Mouse (Mus musculus): ENCODE results near the gene Snrpf.

The Snrpf gene

GRCm38 (mm10) chr10:93589281-93589848 lies at the start of gene Snrpf:
Gene Snrpf, minus strand, starts transcription at chr10:93589706.
- Histone ChIP-seq H3K27me3 (ENCODE audit: insufficient read depth, low read length) (peaks cover under 1% of the 10 kb centered on the region; the same call in 1 of the 2 replicates), H3K36me3 (ENCODE audit: insufficient read depth, low read length) (peaks cover 35% of the 10 kb centered on the region), H3K4me3 (replicated peaks; ENCODE audit: low read length) (peak within 1 kb of the TSS; percentile 90), H3K4me1 (replicated peaks; ENCODE audit: low read depth, low read length) (peaks cover 22% of the 10 kb centered on the region), H3K9me3 (ENCODE audit: low read length) (no peaks in the 10 kb centered on the region)
- TF ChIP-seq POU5F1 (IDR thresholded peaks at IDR 0.05; ENCODE audit: borderline replicate concordance, low read length) (no peak), CTCF (conservative IDR thresholded peaks at IDR 0.05; ENCODE audit: low read length) (no peak), NANOG (IDR thresholded peaks at IDR 0.05; ENCODE audit: borderline replicate concordance, low read length) (no peak)

GRCm38 (mm10) chr10:93635941-93636340 lies 46.4 kb upstream of the Snrpf start:
- H3K9me3 ChIP-seq (ENCODE audit: low read length), result 0 out of 2 replicates have a peak, but pooled peaks cover 3% of the 10 kb centered on the region
- no peak for TF ChIP-seq POU5F1 (IDR thresholded peaks at IDR 0.05; ENCODE audit: borderline replicate concordance, low read length)
- no peak for TF ChIP-seq CTCF (conservative IDR thresholded peaks at IDR 0.05; ENCODE audit: low read length)
- no peak for TF ChIP-seq NANOG (IDR thresholded peaks at IDR 0.05; ENCODE audit: borderline replicate concordance, low read length)
- H3K4me3 ChIP-seq (replicated peaks; ENCODE audit: low read length), result no peak overlapping the region
- peaks cover 39% of the 10 kb centered on the region for H3K27me3 ChIP-seq (ENCODE audit: insufficient read depth, low read length)
- peaks cover 3% of the 10 kb centered on the region; the same call in 1 of the 2 replicates for H3K4me1 ChIP-seq (replicated peaks; ENCODE audit: low read depth, low read length)
- no peaks in the 10 kb centered on the region for H3K36me3 ChIP-seq (ENCODE audit: insufficient read depth, low read length)

- H3K36me3 ChIP-seq (ENCODE audit: insufficient read depth, low read length), result no peaks in the 10 kb centered on the region
- peaks cover 19% of the 10 kb centered on the region for H3K27me3 ChIP-seq (ENCODE audit: insufficient read depth, low read length)
- H3K4me1 ChIP-seq (replicated peaks; ENCODE audit: low read depth, low read length), result no peaks in the 10 kb centered on the region
- no peak overlapping the region for H3K4me3 ChIP-seq (replicated peaks; ENCODE audit: low read length)
- no peak for TF ChIP-seq NANOG (IDR thresholded peaks at IDR 0.05; ENCODE audit: borderline replicate concordance, low read length)
- no peak for TF ChIP-seq POU5F1 (IDR thresholded peaks at IDR 0.05; ENCODE audit: borderline replicate concordance, low read length)
- TF ChIP-seq CTCF (conservative IDR thresholded peaks at IDR 0.05; ENCODE audit: low read length), result no peak
- H3K9me3 ChIP-seq (ENCODE audit: low read length), result 0 out of 2 replicates have a peak, but pooled peaks cover 3% of the 10 kb centered on the region
These were observed 44.5 kb upstream of the Snrpf start for GRCm38 (mm10) chr10:93633971-93634370.

- peaks cover 16% of the 10 kb centered on the region for H3K27me3 ChIP-seq (ENCODE audit: insufficient read depth, low read length)
These were observed 44.1 kb upstream of the Snrpf start for GRCm38 (mm10) chr10:93633563-93633962.

GRCm38 (mm10) chr10:93632086-93632485 lies 42.6 kb upstream of the Snrpf start:
- H3K9me3 ChIP-seq (ENCODE audit: low read length), result 0 out of 2 replicates have a peak, but pooled peaks cover 3% of the 10 kb centered on the region
- peaks cover 9% of the 10 kb centered on the region; the same call in 1 of the 2 replicates for H3K27me3 ChIP-seq (ENCODE audit: insufficient read depth, low read length)
- TF ChIP-seq NANOG (IDR thresholded peaks at IDR 0.05; ENCODE audit: borderline replicate concordance, low read length), result no peak
- no peaks in the 10 kb centered on the region for H3K4me1 ChIP-seq (replicated peaks; ENCODE audit: low read depth, low read length)
- H3K4me3 ChIP-seq (replicated peaks; ENCODE audit: low read length), result no peak overlapping the region
- no peaks in the 10 kb centered on the region for H3K36me3 ChIP-seq (ENCODE audit: insufficient read depth, low read length)

More at GRCm38 (mm10) chr10:93633563-93633962, 44.1 kb upstream of the Snrpf start:
- no peak overlapping the region for H3K4me3 ChIP-seq (replicated peaks; ENCODE audit: low read length)
- 0 out of 2 replicates have a peak, but pooled peaks cover 3% of the 10 kb centered on the region for H3K9me3 ChIP-seq (ENCODE audit: low read length)
- no peaks in the 10 kb centered on the region for H3K36me3 ChIP-seq (ENCODE audit: insufficient read depth, low read length)
- TF ChIP-seq CTCF (conservative IDR thresholded peaks at IDR 0.05; ENCODE audit: low read length) (no peak), POU5F1 (IDR thresholded peaks at IDR 0.05; ENCODE audit: borderline replicate concordance, low read length) (no peak), NANOG (IDR thresholded peaks at IDR 0.05; ENCODE audit: borderline replicate concordance, low read length) (no peak)
- H3K4me1 ChIP-seq (replicated peaks; ENCODE audit: low read depth, low read length), result no peaks in the 10 kb centered on the region

GRCm38 (mm10) chr10:93630310-93630709 lies 40.8 kb upstream of the Snrpf start:
- Histone ChIP-seq H3K27me3 (ENCODE audit: insufficient read depth, low read length) (peaks cover 7% of the 10 kb centered on the region; the same call in 1 of the 2 replicates), H3K9me3 (ENCODE audit: low read length) (0 out of 2 replicates have a peak, but pooled peaks cover 3% of the 10 kb centered on the region), H3K36me3 (ENCODE audit: insufficient read depth, low read length) (no peaks in the 10 kb centered on the region), H3K4me3 (replicated peaks; ENCODE audit: low read length) (no peak overlapping the region), H3K4me1 (replicated peaks; ENCODE audit: low read depth, low read length) (no peaks in the 10 kb centered on the region)
- TF ChIP-seq NANOG (IDR thresholded peaks at IDR 0.05; ENCODE audit: borderline replicate concordance, low read length) (no peak), POU5F1 (IDR thresholded peaks at IDR 0.05; ENCODE audit: borderline replicate concordance, low read length) (no peak), CTCF (conservative IDR thresholded peaks at IDR 0.05; ENCODE audit: low read length) (no peak)

GRCm38 (mm10) chr10:93624151-93624550 lies 34.6 kb upstream of the Snrpf start:
- Histone ChIP-seq H3K4me1 (replicated peaks; ENCODE audit: low read depth, low read length) (peaks cover 14% of the 10 kb centered on the region), H3K36me3 (ENCODE audit: insufficient read depth, low read length) (no peaks in the 10 kb centered on the region), H3K27me3 (ENCODE audit: insufficient read depth, low read length) (peaks cover 3% of the 10 kb centered on the region; the same call in 1 of the 2 replicates), H3K4me3 (replicated peaks; ENCODE audit: low read length) (no peak overlapping the region), H3K9me3 (ENCODE audit: low read length) (no peaks in the 10 kb centered on the region)
- TF ChIP-seq NANOG (IDR thresholded peaks at IDR 0.05; ENCODE audit: borderline replicate concordance, low read length) (no peak), CTCF (conservative IDR thresholded peaks at IDR 0.05; ENCODE audit: low read length) (no peak), POU5F1 (IDR thresholded peaks at IDR 0.05; ENCODE audit: borderline replicate concordance, low read length) (no peak)

- Histone ChIP-seq H3K27me3 (ENCODE audit: insufficient read depth, low read length) (peaks cover 3% of the 10 kb centered on the region; the same call in 1 of the 2 replicates), H3K9me3 (ENCODE audit: low read length) (no peaks in the 10 kb centered on the region), H3K4me1 (replicated peaks; ENCODE audit: low read depth, low read length) (peaks cover 14% of the 10 kb centered on the region), H3K4me3 (replicated peaks; ENCODE audit: low read length) (no peak overlapping the region), H3K36me3 (ENCODE audit: insufficient read depth, low read length) (no peaks in the 10 kb centered on the region)
- TF ChIP-seq NANOG (IDR thresholded peaks at IDR 0.05; ENCODE audit: borderline replicate concordance, low read length), result no peak
- no peak for TF ChIP-seq POU5F1 (IDR thresholded peaks at IDR 0.05; ENCODE audit: borderline replicate concordance, low read length)
- no peak for TF ChIP-seq CTCF (conservative IDR thresholded peaks at IDR 0.05; ENCODE audit: low read length)
These were observed 34.2 kb upstream of the Snrpf start for GRCm38 (mm10) chr10:93623725-93624124.

Measured in E14TG2a.4 (cell line).